26 mouse cellular contexts compared by ENCODE assay signal in the genomic region with DNA sequence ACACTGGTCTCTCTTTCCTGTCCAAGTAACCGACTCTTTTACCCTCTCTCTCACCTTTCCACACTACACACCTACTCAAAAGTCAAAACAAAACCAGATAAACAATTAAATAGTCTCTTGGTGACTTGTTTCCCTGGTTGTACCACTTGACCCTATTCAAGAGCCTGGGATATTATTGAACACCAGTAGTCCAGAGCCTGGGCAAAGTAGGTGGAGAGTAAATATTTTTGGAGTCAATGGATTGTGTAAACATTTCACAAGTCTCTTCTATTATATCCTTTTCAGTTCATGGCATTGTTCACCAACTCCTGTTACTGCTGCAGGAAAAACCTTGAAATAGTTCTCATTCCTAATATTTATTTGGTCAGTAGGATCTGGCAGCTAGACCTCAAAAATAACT. TPM values are rescaled to one million over a fixed set of nuclear protein-coding genes. Genes with fewer than 3 reads are reported as not detected.
DNase-seq lines count a peak whose midpoint lies in the region; ATAC-seq and TF ChIP-seq lines count a peak whose summit lies in the region.
"Had no signal": no experiment of that assay in that cellular context is flagged by ENCODE, and none has a peak within 500 bp of the region (broad histone marks: within the 10 kb centered on the region; RNA-seq: fewer than 3 reads in every experiment).

No protein-coding gene starts in this region.

- H3K4me2 ChIP-seq in liver, postnatal 0 days (ENCODE audit: low read depth, low read length): no peak overlapping the region
- no peak overlapping the region for H3K4me2 ChIP-seq in liver, embryonic 11.5 days
- no peak overlapping the region for H3K4me2 ChIP-seq in lung, embryonic 16.5 days (ENCODE audit: low read depth, low read length)
- H3K4me2 ChIP-seq: embryonic facial prominence, embryonic 13.5 days; embryonic facial prominence, embryonic 15.5 days; forebrain, embryonic 12.5 days had no signal

- TF ChIP-seq CTCF in liver, postnatal 0 days (IDR thresholded peaks at IDR 0.05; ENCODE audit: low read depth): no peak

- H3K4me3 ChIP-seq in liver, postnatal 0 days (ENCODE audit: low read depth, low read length): no peak overlapping the region
- H3K4me3 ChIP-seq in liver, embryonic 11.5 days (ENCODE audit: low read depth, low read length): no peak overlapping the region
- H3K4me3 ChIP-seq in lung, embryonic 16.5 days (ENCODE audit: low read length): no peak overlapping the region
- H3K4me3 ChIP-seq: embryonic facial prominence, embryonic 13.5 days; embryonic facial prominence, embryonic 15.5 days; erythroblast, embryonic 14.5 days; forebrain, embryonic 10.5 days; forebrain, embryonic 12.5 days had no signal

- no peak overlapping the region for H3K27ac ChIP-seq in liver, postnatal 0 days (ENCODE audit: low read depth)
- H3K27ac ChIP-seq in liver, embryonic 11.5 days (ENCODE audit: low read depth, low read length): no peak overlapping the region
- no peak overlapping the region for H3K27ac ChIP-seq in lung, embryonic 16.5 days (ENCODE audit: low read length)
- H3K27ac ChIP-seq: embryonic facial prominence, embryonic 13.5 days; embryonic facial prominence, embryonic 15.5 days; forebrain, embryonic 10.5 days; forebrain, embryonic 12.5 days had no signal

- no peaks in the 10 kb centered on the region for H3K4me1 ChIP-seq in liver, postnatal 0 days (ENCODE audit: insufficient read depth)
- no peaks in the 10 kb centered on the region for H3K4me1 ChIP-seq in liver, embryonic 11.5 days (replicated peaks; ENCODE audit: control insufficient read depth, insufficient read depth, low read length)
- H3K4me1 ChIP-seq in lung, embryonic 16.5 days (replicated peaks; ENCODE audit: control insufficient read depth, insufficient read depth, low read length): no peaks in the 10 kb centered on the region
- H3K4me1 ChIP-seq: embryonic facial prominence, embryonic 13.5 days; embryonic facial prominence, embryonic 15.5 days; forebrain, embryonic 10.5 days; forebrain, embryonic 12.5 days had no signal

- H3K36me3 ChIP-seq in liver, postnatal 0 days (replicated peaks; ENCODE audit: insufficient read depth, low read length): no peaks in the 10 kb centered on the region
- H3K36me3 ChIP-seq in liver, embryonic 11.5 days (ENCODE audit: control insufficient read depth, insufficient read depth, low read length): no peaks in the 10 kb centered on the region
- no peaks in the 10 kb centered on the region for H3K36me3 ChIP-seq in lung, embryonic 16.5 days (ENCODE audit: control insufficient read depth, insufficient read depth, low read length)
- H3K36me3 ChIP-seq: embryonic facial prominence, embryonic 13.5 days; embryonic facial prominence, embryonic 15.5 days; forebrain, embryonic 10.5 days; forebrain, embryonic 12.5 days had no signal

- H3K27me3 ChIP-seq in liver, postnatal 0 days (ENCODE audit: insufficient read depth, low read length): no peaks in the 10 kb centered on the region
- H3K27me3 ChIP-seq in liver, embryonic 11.5 days (replicated peaks; ENCODE audit: control insufficient read depth, insufficient read depth, low read length): no peaks in the 10 kb centered on the region
- H3K27me3 ChIP-seq in lung, embryonic 16.5 days (ENCODE audit: control insufficient read depth, insufficient read depth, low read depth, low read length): no peaks in the 10 kb centered on the region
- H3K27me3 ChIP-seq: embryonic facial prominence, embryonic 13.5 days; embryonic facial prominence, embryonic 15.5 days; forebrain, embryonic 12.5 days; Patski had no signal

- no peak overlapping the region for H3K9ac ChIP-seq in liver, postnatal 0 days (replicated peaks)
- no peak overlapping the region for H3K9ac ChIP-seq in liver, embryonic 11.5 days (ENCODE audit: low read depth, low read length)
- no peak overlapping the region for H3K9ac ChIP-seq in lung, embryonic 16.5 days (ENCODE audit: low read length)
- H3K9ac ChIP-seq: embryonic facial prominence, embryonic 13.5 days; embryonic facial prominence, embryonic 15.5 days; forebrain, embryonic 12.5 days; forebrain, postnatal 0 days had no signal

- 76% methylated on average over 1 of the region's 1 CpGs for WGBS in liver, postnatal 0 days (ENCODE audit: insufficient replicate concordance)
- 67% methylated on average over 1 of the region's 1 CpGs for WGBS in liver, embryonic 11.5 days
- WGBS in lung, embryonic 16.5 days: 52% methylated on average over 1 of the region's 1 CpGs

- no peak for TF ChIP-seq EP300 in liver, postnatal 0 days (IDR thresholded peaks at IDR 0.05; ENCODE audit: low read depth)

- no peak for DNase-seq in liver, postnatal 0 days
- DNase-seq in liver, embryonic 11.5 days (ENCODE audit: low spot score): no peak
- DNase-seq in lung, postnatal 4 days: no peak
- DNase-seq in lung, postnatal 25 days (ENCODE audit: low spot score): peak; percentile 16
- no peak for DNase-seq in lung, postnatal 10 days
- peak; percentile 35 for DNase-seq in lung, postnatal 36 days
- no peak for DNase-seq in cerebellum, postnatal 14 days
- DNase-seq: adrenal gland, adult 8-10 months; adrenal gland, postnatal 14 days; adrenal gland, postnatal 36 days; cerebellum, adult 11-12 months; cerebellum, adult 2 months; cerebellum, adult 9-10 months; cerebellum, postnatal 10 days; cerebellum, postnatal 36 days; embryo, embryonic 11 days; forebrain, postnatal 0 days had no signal

- ATAC-seq in liver, postnatal 0 days: peak; percentile 53; the same call in 1 of the 2 replicates
- ATAC-seq in liver, embryonic 11.5 days (replicated peaks; ENCODE audit: low FRiP score): no peak
- peak; percentile 38 for ATAC-seq in lung, embryonic 16.5 days (ENCODE audit: low read depth)
- ATAC-seq: activated CD4-positive, CD25-positive, alpha-beta regulatory T cell, adult 4 months; forebrain, embryonic 14.5 days; forebrain, postnatal 0 days; Patski had no signal

- H3K9me3 ChIP-seq in liver, postnatal 0 days (ENCODE audit: low read length): no peaks in the 10 kb centered on the region; the same call in 1 of the 2 replicates
- H3K9me3 ChIP-seq in liver, embryonic 11.5 days (ENCODE audit: control insufficient read depth, low read length): no peaks in the 10 kb centered on the region
- no peaks in the 10 kb centered on the region for H3K9me3 ChIP-seq in lung, embryonic 16.5 days (ENCODE audit: control insufficient read depth, low read length)
- H3K9me3 ChIP-seq: embryonic facial prominence, embryonic 13.5 days; embryonic facial prominence, embryonic 15.5 days; forebrain, embryonic 10.5 days; forebrain, embryonic 12.5 days had no signal

RNA-seq across cellular contexts. Expression of a gene that starts 20.8 kb away (rescaled TPM):
- polyA plus RNA-seq in liver, postnatal 0 days (2015; fragmentation: Nextera tagmentation; extraction: Ambion mirVana): 0.50 and 0.59 TPM in 2 replicates
- polyA plus RNA-seq in liver, embryonic 11.5 days (2014; fragmentation: Nextera tagmentation; extraction: Ambion mirVana): 0.53 TPM in 2 replicates
- polyA plus RNA-seq in lung, embryonic 16.5 days (2015; fragmentation: Nextera tagmentation; extraction: Ambion mirVana): 3.8 TPM in 2 replicates
- polyA plus RNA-seq: erythroblast, embryonic 14.5 days had no signal

Comparison
In these comparisons a context has a peak if more than half of its experiments do, and no peak if none do; other contexts are left out.
1. DNase-seq: peak in lung, postnatal 25 days (single experiment) and lung, postnatal 36 days (single experiment); none in liver, postnatal 0 days (single experiment), liver, embryonic 11.5 days (single experiment), lung, postnatal 4 days (0 of 2), lung, postnatal 10 days (single experiment) and cerebellum, postnatal 14 days (0 of 2).